Mouse (Mus musculus): ENCODE measurements around the gene Galnt2. TPM values are rescaled to one million over a fixed set of nuclear protein-coding genes. Genes with fewer than 3 reads are reported as not detected.

The Galnt2 gene
- polyA plus RNA-seq (2012; rRNA removed), result 27.9 and 33.2 TPM in 2 replicates

DNA sequence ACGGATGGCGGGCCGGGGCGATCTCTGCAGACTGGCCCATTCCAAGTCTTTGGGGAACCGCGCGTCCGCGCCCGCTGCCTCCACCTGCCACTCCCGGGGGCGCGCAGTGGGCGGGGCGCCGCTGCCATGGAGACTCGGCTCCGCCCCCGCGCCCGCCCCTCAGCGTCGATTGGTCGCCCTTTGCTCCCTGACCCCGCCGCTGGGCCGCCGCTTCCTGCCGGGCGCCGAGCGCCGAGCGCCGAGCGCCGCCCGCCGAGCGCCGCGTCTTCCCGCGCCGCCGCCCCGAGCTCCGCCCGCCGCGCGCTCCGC is at the start of gene Galnt2:
Gene Galnt2, plus strand, starts transcription at position 216 of the 309 bp plus-strand sequence.
- DNase-seq (ENCODE audit: extremely low spot score in 1 of 2, low spot score in 1 of 2), result peak; percentile 70 to 92

GRCm38 (mm10) chr8:124181751-124182150 is 49.4 kb upstream of the Galnt2 start:
- DNase-seq (ENCODE audit: extremely low spot score in 1 of 2, low spot score in 1 of 2), result no peak

DNA sequence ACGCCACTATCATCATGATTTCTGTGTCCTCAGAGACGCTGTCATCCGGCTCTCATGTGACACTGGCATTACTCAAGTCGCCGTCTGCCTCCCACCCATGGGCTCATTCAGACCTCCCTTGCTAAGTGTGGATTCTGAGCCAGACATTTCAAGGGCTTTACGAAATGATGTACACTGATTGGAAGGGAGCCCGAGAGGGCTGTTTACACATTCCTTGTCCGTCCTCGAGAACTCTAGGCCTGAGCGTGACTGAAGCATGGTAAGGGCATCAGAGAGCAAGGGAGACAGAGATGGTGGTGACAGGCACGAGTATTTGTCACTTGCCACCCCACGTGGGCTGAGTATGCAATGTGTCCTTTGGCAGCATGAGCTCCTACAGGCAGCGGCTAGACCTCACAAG is 49.0 kb upstream of the Galnt2 start:
- DNase-seq (ENCODE audit: extremely low spot score in 1 of 2, low spot score in 1 of 2), result peak; percentile 44 to 61

- DNase-seq (ENCODE audit: extremely low spot score in 1 of 2, low spot score in 1 of 2), result peak in 1 of 2 experiments; percentile 61
Observed at GRCm38 (mm10) chr8:124184078-124184477, 47.1 kb upstream of the Galnt2 start.

DNA sequence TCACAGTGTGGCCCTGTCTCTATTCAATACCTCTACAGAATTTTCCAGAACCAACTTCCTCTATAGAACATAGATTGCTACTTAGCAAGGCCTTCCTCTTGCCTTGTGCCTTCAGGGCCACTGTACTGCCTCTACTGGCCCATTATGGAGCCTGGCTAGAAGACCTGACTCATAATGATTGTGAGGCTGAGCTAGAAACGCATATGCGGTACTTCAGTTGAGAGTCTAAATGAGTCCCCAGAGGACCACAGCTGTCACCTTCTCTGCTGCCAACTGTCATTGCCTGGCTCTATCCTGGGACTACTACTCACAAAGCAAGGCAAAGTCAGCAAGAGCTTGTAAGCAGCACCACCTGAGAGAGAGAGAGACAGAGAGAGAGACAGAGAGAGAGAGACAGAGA is 46.7 kb upstream of the Galnt2 start:
- DNase-seq (ENCODE audit: extremely low spot score in 1 of 2, low spot score in 1 of 2), result no peak

DNA sequence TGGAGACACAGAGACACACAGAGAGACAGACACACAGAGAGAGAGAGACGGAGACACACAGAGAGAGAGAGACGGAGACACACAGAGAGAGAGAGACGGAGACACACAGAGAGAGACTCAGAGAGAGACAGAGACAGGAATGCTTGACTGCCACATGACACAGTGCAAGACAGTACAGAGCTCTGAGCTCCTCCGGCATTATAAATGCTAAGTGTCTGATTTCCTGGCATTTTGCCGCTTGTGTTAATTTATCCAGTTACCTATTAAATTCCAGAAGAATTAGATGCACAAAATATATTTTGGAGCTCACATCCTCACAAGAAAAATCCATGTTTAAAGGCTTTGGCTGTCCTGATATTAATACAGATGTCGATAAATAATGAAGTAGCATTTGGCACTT is 46.1 kb upstream of the Galnt2 start:
- no peak for DNase-seq (ENCODE audit: extremely low spot score in 1 of 2, low spot score in 1 of 2)

DNA sequence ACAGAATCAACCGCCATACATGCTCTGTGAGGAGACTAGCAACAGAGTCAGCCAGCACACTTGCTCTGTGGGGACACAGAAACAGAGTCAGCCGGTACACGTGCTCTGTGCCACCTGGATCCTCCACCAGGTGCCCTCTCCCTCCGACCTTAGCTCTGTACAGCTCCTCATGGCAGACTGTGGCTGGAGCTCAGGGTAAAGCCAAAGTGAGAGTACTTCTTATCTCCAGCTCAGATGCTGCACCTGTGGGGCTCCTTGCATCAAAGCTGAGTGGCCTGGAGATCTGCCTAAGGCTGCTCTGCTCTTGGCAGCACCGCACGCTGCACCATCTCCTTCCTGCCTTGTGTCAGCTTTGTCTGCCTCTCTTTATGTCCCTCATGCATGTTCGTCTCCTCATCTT is 40.8 kb upstream of the Galnt2 start:
- DNase-seq (ENCODE audit: extremely low spot score in 1 of 2, low spot score in 1 of 2), result no peak

DNA sequence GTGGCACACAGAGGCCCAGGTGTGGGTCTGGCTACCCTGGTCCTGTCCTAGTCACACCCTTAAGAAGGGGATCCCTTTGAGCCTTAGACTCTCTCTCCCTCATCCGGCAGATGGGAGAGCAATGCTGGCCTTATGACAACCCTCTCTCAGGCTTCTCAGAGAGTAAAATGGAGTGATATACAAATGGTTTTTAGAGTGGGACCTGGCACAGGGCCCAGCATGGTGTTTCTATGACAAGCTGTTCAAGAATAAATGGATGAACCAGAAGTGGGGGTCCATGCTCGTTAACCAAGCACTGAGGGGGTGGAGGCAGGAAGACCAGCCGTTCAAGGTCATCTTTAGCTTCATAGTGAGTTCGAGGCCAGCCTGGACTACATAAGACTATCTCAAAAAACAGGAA is 38.9 kb upstream of the Galnt2 start:
- DNase-seq (ENCODE audit: extremely low spot score in 1 of 2, low spot score in 1 of 2), result no peak

- DNase-seq (ENCODE audit: extremely low spot score in 1 of 2, low spot score in 1 of 2), result peak in 1 of 2 experiments; percentile 51
Observed at GRCm38 (mm10) chr8:124192976-124193375, 38.2 kb upstream of the Galnt2 start.

GRCm38 (mm10) chr8:124193992-124194391 is 37.2 kb upstream of the Galnt2 start:
- DNase-seq (ENCODE audit: extremely low spot score in 1 of 2, low spot score in 1 of 2), result no peak

DNA sequence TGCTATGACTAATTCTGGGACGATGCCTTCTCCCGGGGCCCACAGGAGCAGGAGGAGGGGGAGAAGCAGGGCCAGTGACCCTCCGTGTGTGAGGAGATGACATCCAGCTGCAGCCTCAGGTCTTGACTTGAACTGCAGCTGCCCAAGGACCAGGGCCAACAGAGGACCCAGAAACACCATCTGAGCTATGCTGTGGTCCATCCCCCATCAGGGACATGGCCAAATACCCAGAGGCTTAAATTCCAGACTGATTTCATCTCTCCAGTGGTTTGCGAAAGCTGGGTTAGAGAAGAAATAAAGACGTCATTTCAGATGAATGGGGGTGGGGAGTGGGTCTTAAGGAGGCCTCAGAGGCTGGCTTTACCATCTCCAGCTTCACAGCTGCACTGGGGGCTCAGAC is 35.0 kb upstream of the Galnt2 start:
- DNase-seq (ENCODE audit: extremely low spot score in 1 of 2, low spot score in 1 of 2), result no peak

DNA sequence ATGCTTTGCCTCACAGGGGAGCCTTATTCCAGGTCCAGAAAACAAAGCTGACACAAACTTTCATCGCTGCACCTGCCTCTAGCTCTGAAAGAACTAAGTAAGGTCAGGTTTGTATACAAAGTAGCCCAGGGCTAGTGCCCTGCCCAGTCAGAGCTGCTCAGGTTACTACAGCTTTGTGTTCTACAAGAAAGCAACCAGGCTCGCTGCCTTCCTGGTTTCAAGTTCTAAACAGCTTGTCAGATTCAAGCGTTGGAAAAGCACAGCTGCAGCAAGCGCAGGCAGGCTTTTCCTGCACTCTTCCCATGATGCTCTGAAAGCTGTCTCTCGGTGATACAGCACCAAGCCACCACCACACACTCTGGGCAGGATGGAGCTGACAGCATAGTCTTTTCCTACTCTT is 34.4 kb upstream of the Galnt2 start:
- DNase-seq (ENCODE audit: extremely low spot score in 1 of 2, low spot score in 1 of 2), result peak in 1 of 2 experiments; percentile 25

DNA sequence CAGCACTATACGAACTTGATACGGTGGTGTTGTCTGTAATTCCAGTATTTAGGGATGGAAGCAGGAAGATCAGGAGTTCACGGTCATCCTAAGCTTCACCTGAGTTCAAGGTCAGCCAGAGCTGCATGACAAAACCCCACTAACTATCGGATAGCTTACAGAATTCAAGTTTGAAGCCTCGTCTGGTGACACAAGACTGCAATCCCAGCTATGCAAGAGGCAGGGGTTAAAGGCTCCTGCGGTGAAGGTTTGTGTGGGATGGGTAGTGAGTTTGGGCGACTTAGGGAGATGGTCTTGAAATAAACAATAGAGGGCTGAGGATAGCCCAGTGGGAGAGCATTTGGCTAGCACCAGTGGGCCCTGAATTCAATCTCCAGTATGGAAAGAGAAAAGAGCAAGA is 33.0 kb upstream of the Galnt2 start:
- DNase-seq (ENCODE audit: extremely low spot score in 1 of 2, low spot score in 1 of 2), result no peak

DNA sequence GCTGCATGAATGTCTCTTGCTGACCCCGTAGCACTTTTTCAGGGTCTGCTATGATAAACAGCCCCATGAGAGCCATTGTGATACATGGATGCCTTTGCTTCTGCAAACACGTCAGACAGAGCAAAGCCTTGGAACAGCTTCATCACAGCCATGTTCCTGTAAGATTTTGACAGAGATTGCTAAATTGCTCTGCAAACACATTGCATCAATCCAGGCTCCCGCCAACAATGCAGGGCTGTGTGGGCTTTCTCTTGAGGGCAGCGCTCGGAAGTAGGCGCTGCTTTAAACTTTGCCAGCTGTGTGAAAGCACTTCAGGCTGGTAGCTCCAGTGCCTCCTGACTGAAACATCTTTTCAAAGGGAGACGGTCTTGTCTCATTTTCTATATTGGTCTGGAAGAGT is 30.8 kb upstream of the Galnt2 start:
- DNase-seq (ENCODE audit: extremely low spot score in 1 of 2, low spot score in 1 of 2), result no peak

DNA sequence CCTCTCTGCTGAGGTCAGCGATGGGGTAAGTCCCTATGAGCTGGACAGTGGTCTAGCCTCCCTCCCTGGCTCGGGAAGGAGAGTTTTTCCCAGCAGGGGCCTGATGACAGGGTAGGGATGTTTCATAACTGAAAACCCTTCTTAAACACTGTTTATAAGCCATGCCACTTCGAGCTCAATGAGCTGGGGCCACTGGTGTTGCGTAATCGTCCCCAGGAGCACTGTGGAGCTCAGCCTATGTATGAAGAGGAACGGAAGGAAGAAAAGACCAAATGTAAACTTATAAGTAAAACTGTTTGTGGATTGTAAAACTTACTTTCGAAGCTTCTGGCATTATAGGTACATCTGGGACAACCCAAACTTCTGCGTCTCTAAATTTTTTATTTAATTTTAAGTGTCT is 29.5 kb upstream of the Galnt2 start:
- no peak for DNase-seq (ENCODE audit: extremely low spot score in 1 of 2, low spot score in 1 of 2)

- no peak for DNase-seq (ENCODE audit: extremely low spot score in 1 of 2, low spot score in 1 of 2)
Observed at GRCm38 (mm10) chr8:124202895-124203294, 28.3 kb upstream of the Galnt2 start.

GRCm38 (mm10) chr8:124204001-124204601 is 27.1 kb upstream of the Galnt2 start:
- DNase-seq (ENCODE audit: extremely low spot score in 1 of 2, low spot score in 1 of 2), result no peak

DNA sequence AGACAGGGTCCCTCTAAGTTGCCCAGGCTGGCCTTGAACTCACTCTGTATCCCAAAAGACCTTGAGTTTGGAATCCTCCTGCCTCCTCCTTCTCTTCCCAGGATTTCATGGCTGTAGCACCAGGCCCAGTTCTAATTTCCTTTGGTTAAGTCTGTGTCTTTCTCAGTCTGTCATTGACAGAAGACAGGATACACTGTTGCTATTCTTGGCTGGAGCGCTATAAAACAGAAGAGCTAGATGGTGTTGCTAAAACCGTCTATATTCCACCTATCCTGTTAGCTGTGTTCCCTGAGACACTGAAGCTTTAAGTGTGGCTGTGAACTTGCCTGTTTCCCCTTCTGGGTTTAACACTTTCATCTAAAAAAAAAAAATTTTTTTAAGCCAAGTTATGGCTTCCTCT is 19.0 kb upstream of the Galnt2 start:
- DNase-seq (ENCODE audit: extremely low spot score in 1 of 2, low spot score in 1 of 2), result no peak

DNA sequence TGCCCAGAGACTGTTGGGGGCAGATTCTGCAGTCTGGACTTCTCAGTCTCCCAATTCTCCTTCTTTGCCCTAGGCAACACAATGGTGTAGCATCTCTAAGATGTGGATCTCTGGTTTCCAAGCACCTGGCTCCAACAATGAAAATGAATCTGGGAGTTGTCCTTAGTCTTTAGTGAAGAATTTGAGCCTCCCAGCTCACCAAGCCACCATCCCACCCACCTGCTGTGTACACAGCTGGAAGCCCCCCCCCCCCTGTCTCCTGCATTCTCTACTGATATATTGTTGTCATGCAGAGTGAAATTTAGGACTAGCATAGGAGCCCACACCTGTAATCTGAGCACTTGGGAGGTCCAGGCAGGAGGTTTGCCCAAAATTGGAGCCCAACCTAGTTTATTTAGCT is 14.2 kb upstream of the Galnt2 start:
- DNase-seq (ENCODE audit: extremely low spot score in 1 of 2, low spot score in 1 of 2), result no peak

DNA sequence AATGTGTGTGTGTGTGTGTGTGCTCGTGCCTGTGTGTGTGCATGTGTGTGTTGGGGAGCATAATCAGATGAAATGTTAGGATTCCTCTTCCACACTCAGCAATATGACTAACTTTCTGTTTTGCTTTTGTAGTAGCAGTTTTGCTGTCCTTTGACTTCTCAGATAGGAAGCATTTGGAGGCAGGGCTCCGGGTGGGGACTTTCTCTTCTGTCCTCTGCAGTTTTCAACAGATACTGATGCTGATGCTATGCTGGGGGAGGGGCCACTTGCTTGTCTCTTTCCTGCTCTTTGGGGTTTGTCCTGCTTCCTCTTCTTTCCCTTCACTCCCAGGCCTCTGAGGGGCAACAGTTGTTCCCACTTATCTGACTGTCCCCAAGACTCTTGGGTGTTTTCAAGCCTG is 1.3 kb upstream of the Galnt2 start:
- DNase-seq (ENCODE audit: extremely low spot score in 1 of 2, low spot score in 1 of 2), result no peak

- no peak for DNase-seq (ENCODE audit: extremely low spot score in 1 of 2, low spot score in 1 of 2)
Observed at GRCm38 (mm10) chr8:124230496-124231175, 555 bp upstream of the Galnt2 start.

GRCm38 (mm10) chr8:124231485-124232279 is 491 bp downstream of the Galnt2 start:
- DNase-seq (ENCODE audit: extremely low spot score in 1 of 2, low spot score in 1 of 2), result no peak
